In genomic region chr7:102242371-102242770, GRCm38 (mm10) we compare ENCODE assay signal across 25 mouse cellular contexts. TPM values are rescaled to one million over a fixed set of nuclear protein-coding genes. Genes with fewer than 3 reads are reported as not detected.
DNase-seq lines count a peak whose midpoint lies in the region; ATAC-seq and TF ChIP-seq lines count a peak whose summit lies in the region.
"Had no signal": no experiment of that assay in that cellular context is flagged by ENCODE, and none has a peak within 500 bp of the region (broad histone marks: within the 10 kb centered on the region; RNA-seq: fewer than 3 reads in every experiment).

No protein-coding gene starts in this region.

- TF ChIP-seq CTCF in gastrocnemius, adult 2 months (IDR thresholded peaks at IDR 0.05): no peak
- TF ChIP-seq CTCF in bone marrow macrophage, adult 2 months (IDR thresholded peaks at IDR 0.05; ENCODE audit: low read depth, low read length): no peak

- H3K27me3 ChIP-seq in hindbrain, embryonic 10.5 days (ENCODE audit: insufficient read depth, poor library complexity, severe bottlenecking): no peaks in the 10 kb centered on the region
- H3K27me3 ChIP-seq: forebrain, embryonic 15.5 days; heart, embryonic 15.5 days; limb, embryonic 13.5 days; midbrain, embryonic 12.5 days had no signal

- H3K9me3 ChIP-seq in hindbrain, embryonic 10.5 days: no peaks in the 10 kb centered on the region
- H3K9me3 ChIP-seq: forebrain, embryonic 15.5 days; heart, embryonic 15.5 days; limb, embryonic 13.5 days; midbrain, embryonic 12.5 days had no signal

- H3K36me3 ChIP-seq in hindbrain, embryonic 10.5 days: peaks cover 58% of the 10 kb centered on the region

- peaks cover 54% of the 10 kb centered on the region for H3K4me1 ChIP-seq in bone marrow macrophage, adult 2 months (ENCODE audit: control insufficient read depth, insufficient read depth, low read length)
- peaks cover 28% of the 10 kb centered on the region for H3K4me1 ChIP-seq in hindbrain, embryonic 10.5 days (replicated peaks)
- H3K4me1 ChIP-seq: forebrain, embryonic 15.5 days had no signal

- 0 out of 2 replicates have a peak, but pooled peaks have one; percentile 8 for ATAC-seq in megakaryocyte, adult 5-6 weeks (ENCODE audit: poor library complexity, severe bottlenecking)
- ATAC-seq: CD4-positive, CD25-positive, alpha-beta regulatory T cell, adult 4 months; forebrain, embryonic 15.5 days; hindbrain, embryonic 16.5 days; intestine, postnatal 0 days had no signal

- DNase-seq in gastrocnemius, adult 2 months: no peak
- DNase-seq in gastrocnemius, postnatal 14 days: no peak
- DNase-seq in 416B (ENCODE audit: low read depth): peak; percentile 97
- DNase-seq in right cerebral cortex, postnatal 10 days (ENCODE audit: low spot score in 2 of 2): no peak
- no peak for DNase-seq in adrenal gland, postnatal 10 days
- no peak for DNase-seq in hindbrain, embryonic 10.5 days (ENCODE audit: low spot score)
- DNase-seq: adrenal gland, adult 2 months; cerebellum, adult 8-10 months; cerebellum, postnatal 36 days; gastrocnemius, postnatal 25 days; heart, postnatal 36 days; kidney, postnatal 25 days; layer of hippocampus, postnatal 36 days; lung, adult 2 months had no signal

- peak overlapping the region; percentile 1; the same call in 1 of the 2 replicates for H3K27ac ChIP-seq in gastrocnemius, adult 2 months
- peak overlapping the region; percentile 63 for H3K27ac ChIP-seq in bone marrow macrophage, adult 2 months (ENCODE audit: insufficient read depth, low read depth, low read length)
- H3K27ac ChIP-seq in hindbrain, embryonic 10.5 days: no peak overlapping the region
- H3K27ac ChIP-seq: forebrain, embryonic 15.5 days; heart, embryonic 15.5 days; limb, embryonic 13.5 days; midbrain, embryonic 12.5 days; stomach, postnatal 0 days had no signal

- intact Hi-C loops in gastrocnemius, adult 2 months (cut with DNase I): no loop called here
- intact Hi-C loops in gastrocnemius, postnatal 14 days (cut with DNase I; ENCODE audit: low total_unique reads): no loop called here

- TF ChIP-seq POLR2A in bone marrow macrophage, adult 2 months (IDR thresholded peaks at IDR 0.05; ENCODE audit: borderline replicate concordance, low read depth, low read length): no peak

- 95% methylated on average over 5 of the region's 5 CpGs for WGBS in hindbrain, embryonic 10.5 days

- no peak overlapping the region for H3K4me3 ChIP-seq in gastrocnemius, adult 2 months
- 0 out of 2 replicates have a peak overlapping the region, but pooled peaks have one; percentile 1 for H3K4me3 ChIP-seq in bone marrow macrophage, adult 2 months (ENCODE audit: insufficient read depth, low read length)
- no peak overlapping the region for H3K4me3 ChIP-seq in hindbrain, embryonic 10.5 days
- H3K4me3 ChIP-seq: forebrain, embryonic 15.5 days; heart, embryonic 15.5 days; layer of hippocampus, adult 2 months; limb, embryonic 13.5 days; midbrain, embryonic 12.5 days had no signal

RNA-seq across cellular contexts. Expression of gene Rhog, which starts 13.5 kb away (rescaled TPM):
- total RNA-seq in gastrocnemius, adult 2 months (2021): 10 to 100 TPM; 14.7 to 17.0 TPM
- total RNA-seq in gastrocnemius, postnatal 14 days (2021): 10 to 100 TPM; 21.9 to 22.6 TPM
- 537 and 572 TPM in 2 replicates for polyA plus RNA-seq in bone marrow macrophage, adult 2 months (2012; ENCODE audit: insufficient read depth, insufficient read length, missing spikeins)
- total RNA-seq in megakaryocyte, adult 5-6 weeks (2015): 359 and 397 TPM in 2 replicates
- total RNA-seq in megakaryocyte, adult 5-6 weeks (2017): 89.0 and 112 TPM in 2 replicates
- 10 to 100 TPM; 47.9 to 57.5 TPM for total RNA-seq in adrenal gland, postnatal 10 days (2021)
- 34.3 and 41.3 TPM in 2 replicates for polyA plus RNA-seq in hindbrain, embryonic 10.5 days (2016; fragmentation: Nextera tagmentation; extraction: Ambion mirVana)

RNA-seq across cellular contexts. Expression of gene Stim1, which starts 25.2 kb away (rescaled TPM):
- 100 to 1,000 TPM; 156 to 196 TPM for total RNA-seq in gastrocnemius, adult 2 months (2021)
- 100 to 1,000 TPM; 198 to 210 TPM for total RNA-seq in gastrocnemius, postnatal 14 days (2021)
- 43.4 and 50.2 TPM in 2 replicates for polyA plus RNA-seq in bone marrow macrophage, adult 2 months (2012; ENCODE audit: insufficient read depth, insufficient read length, missing spikeins)
- total RNA-seq in megakaryocyte, adult 5-6 weeks (2015): 28.0 and 28.8 TPM in 2 replicates
- total RNA-seq in megakaryocyte, adult 5-6 weeks (2017): 35.5 and 59.3 TPM in 2 replicates
- 10 to 100 TPM; 76.4 to 77.1 TPM for total RNA-seq in adrenal gland, postnatal 10 days (2021)
- polyA plus RNA-seq in hindbrain, embryonic 10.5 days (2016; fragmentation: Nextera tagmentation; extraction: Ambion mirVana): 8.9 and 13.5 TPM in 2 replicates

RNA-seq across cellular contexts. Expression of gene Pgap2, which starts 32.4 kb away (rescaled TPM):
- 10 to 100 TPM; 27.2 to 29.4 TPM for total RNA-seq in gastrocnemius, adult 2 months (2021)
- total RNA-seq in gastrocnemius, postnatal 14 days (2021): 10 to 100 TPM; 23.3 to 26.5 TPM
- polyA plus RNA-seq in bone marrow macrophage, adult 2 months (2012; ENCODE audit: insufficient read depth, insufficient read length, missing spikeins): 103 and 110 TPM in 2 replicates
- 32.7 and 38.7 TPM in 2 replicates for total RNA-seq in megakaryocyte, adult 5-6 weeks (2015)
- total RNA-seq in megakaryocyte, adult 5-6 weeks (2017): 19.7 and 20.0 TPM in 2 replicates
- 100 to 1,000 TPM in 1 of 2 experiments, 10 to 100 TPM in 1; 86.1 to 109 TPM for total RNA-seq in adrenal gland, postnatal 10 days (2021)
- 44.2 and 51.6 TPM in 2 replicates for polyA plus RNA-seq in hindbrain, embryonic 10.5 days (2016; fragmentation: Nextera tagmentation; extraction: Ambion mirVana)

RNA-seq across cellular contexts. Expression of gene Nup98, which starts 32.4 kb away (rescaled TPM):
- 10 to 100 TPM; 27.0 to 28.0 TPM for total RNA-seq in gastrocnemius, adult 2 months (2021)
- total RNA-seq in gastrocnemius, postnatal 14 days (2021): 10 to 100 TPM; 22.5 to 24.2 TPM
- polyA plus RNA-seq in bone marrow macrophage, adult 2 months (2012; ENCODE audit: insufficient read depth, insufficient read length, missing spikeins): 33.3 and 36.9 TPM in 2 replicates
- total RNA-seq in megakaryocyte, adult 5-6 weeks (2015): 55.6 and 60.6 TPM in 2 replicates
- total RNA-seq in megakaryocyte, adult 5-6 weeks (2017): 39.4 and 43.7 TPM in 2 replicates
- total RNA-seq in adrenal gland, postnatal 10 days (2021): 10 to 100 TPM; 49.4 to 49.7 TPM
- 36.9 and 42.6 TPM in 2 replicates for polyA plus RNA-seq in hindbrain, embryonic 10.5 days (2016; fragmentation: Nextera tagmentation; extraction: Ambion mirVana)
